Mouse (Mus musculus): ENCODE results near the gene Henmt1. TPM values are rescaled to one million over a fixed set of nuclear protein-coding genes. Genes with fewer than 3 reads are reported as not detected.
A peak's percentile ranks its signal among the peaks of the same experiment; 100 is the strongest.

Gene Henmt1
- polyA plus RNA-seq, 1 experiment from 2014 or later, result 0.78 TPM

- Histone ChIP-seq H3K4me2 (replicated peaks) (no peak overlapping the region), H3K27ac (replicated peaks) (no peak overlapping the region), H3K9ac (replicated peaks) (no peak overlapping the region), H3K36me3 (peaks cover 38% of the 10 kb centered on the region), H3K9me3 (no peaks in the 10 kb centered on the region), H3K4me1 (no peaks in the 10 kb centered on the region), H3K4me3 (no peak overlapping the region), H3K27me3 (no peaks in the 10 kb centered on the region)
- no peak for ATAC-seq (ENCODE audit: low FRiP score, low read depth)
- 93% methylated on average over 13 of the region's 13 CpGs for WGBS
Measured at GRCm38 (mm10) chr3:108977340-108978030, 37.8 kb downstream of the Henmt1 start.

DNA sequence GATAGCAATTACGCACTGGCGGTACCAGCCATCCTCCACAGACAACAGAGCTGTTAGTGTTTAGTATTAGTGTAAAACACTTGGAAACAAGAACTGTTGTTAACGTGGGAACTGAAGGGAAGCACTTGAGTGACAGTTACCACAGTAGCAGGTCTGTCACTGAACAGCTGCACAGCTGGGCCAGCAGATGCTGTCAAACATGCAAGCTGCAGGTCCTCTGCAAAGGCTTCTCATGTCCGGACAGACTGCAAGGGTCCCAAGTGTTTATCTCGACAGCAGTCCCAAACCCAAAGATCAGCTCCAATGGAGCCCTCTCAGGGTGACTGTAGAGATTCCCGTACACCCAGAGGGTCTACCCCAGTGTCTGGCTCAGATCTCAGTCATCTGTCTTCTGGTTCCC is 42.3 kb downstream of the Henmt1 start:
- H3K36me3 ChIP-seq, result peaks cover 42% of the 10 kb centered on the region
- peaks cover 5% of the 10 kb centered on the region for H3K4me1 ChIP-seq
- H3K4me3 ChIP-seq, result no peak overlapping the region
- H3K27ac ChIP-seq (replicated peaks), result no peak overlapping the region
- H3K9ac ChIP-seq (replicated peaks), result no peak overlapping the region
- H3K27me3 ChIP-seq, result no peaks in the 10 kb centered on the region
- no peak overlapping the region for H3K4me2 ChIP-seq (replicated peaks)
- no peak for ATAC-seq (ENCODE audit: low FRiP score, low read depth)
- WGBS, result 86% methylated on average over 6 of the region's 6 CpGs
- H3K9me3 ChIP-seq, result no peaks in the 10 kb centered on the region

DNA sequence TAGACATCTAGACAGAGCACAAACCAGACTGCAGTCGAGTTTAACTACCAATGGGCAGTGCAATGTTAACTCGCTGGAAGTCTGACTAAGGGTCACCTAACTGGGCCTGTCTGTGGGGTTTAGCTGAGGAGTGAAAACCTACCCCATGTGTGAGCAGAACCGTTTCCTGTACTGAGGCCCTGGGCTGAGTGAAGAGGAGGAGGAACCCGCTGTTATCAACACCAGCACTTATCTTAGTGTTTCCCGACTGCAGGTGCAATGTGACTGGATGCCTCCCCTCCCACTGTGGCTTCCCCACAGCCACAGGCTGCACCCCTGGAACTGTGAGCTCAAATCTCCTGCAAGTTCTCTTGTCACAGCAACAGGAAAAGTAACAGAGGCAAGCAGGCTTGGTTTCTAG is 44.3 kb downstream of the Henmt1 start:
- Histone ChIP-seq H3K9ac (replicated peaks) (no peak overlapping the region), H3K9me3 (no peaks in the 10 kb centered on the region), H3K27ac (replicated peaks) (no peak overlapping the region), H3K27me3 (no peaks in the 10 kb centered on the region), H3K4me1 (peaks cover 12% of the 10 kb centered on the region), H3K4me3 (no peak overlapping the region), H3K36me3 (peaks cover 21% of the 10 kb centered on the region), H3K4me2 (replicated peaks) (no peak overlapping the region)
- WGBS, result 85% methylated on average over 5 of the region's 5 CpGs
- no peak for ATAC-seq (ENCODE audit: low FRiP score, low read depth)

DNA sequence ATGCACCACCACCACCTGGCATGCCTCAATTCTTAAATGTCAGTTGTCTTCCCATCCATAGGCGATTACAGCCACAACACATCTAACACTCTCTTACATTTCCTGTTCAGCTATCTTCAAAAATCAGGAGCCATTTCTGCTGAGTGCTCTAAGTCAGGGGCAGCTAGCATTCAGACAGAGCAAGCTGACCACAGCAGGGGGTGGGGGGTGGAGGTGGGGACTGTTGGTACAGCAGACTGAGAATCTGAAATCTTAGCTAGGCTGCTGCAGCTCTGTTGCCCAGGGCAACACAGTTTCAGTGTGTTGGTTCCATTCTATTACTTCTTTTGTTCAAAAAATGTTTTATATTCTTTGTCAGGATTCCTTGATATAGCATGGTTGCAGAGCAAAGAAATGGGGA is 46.9 kb downstream of the Henmt1 start:
- Histone ChIP-seq H3K9me3 (no peaks in the 10 kb centered on the region), H3K4me2 (replicated peaks) (no peak overlapping the region), H3K36me3 (0 out of 2 replicates have a peak, but pooled peaks cover 22% of the 10 kb centered on the region), H3K27ac (replicated peaks) (peak overlapping the region; percentile 77), H3K4me3 (no peak overlapping the region), H3K9ac (replicated peaks) (no peak overlapping the region), H3K27me3 (no peaks in the 10 kb centered on the region), H3K4me1 (peaks cover 12% of the 10 kb centered on the region)
- WGBS, result 79% methylated on average over 1 of the region's 1 CpGs
- peak; percentile 82 for ATAC-seq (ENCODE audit: low FRiP score, low read depth)

- Histone ChIP-seq H3K4me3 (no peak overlapping the region), H3K4me1 (peaks cover 12% of the 10 kb centered on the region), H3K36me3 (0 out of 2 replicates have a peak, but pooled peaks cover 22% of the 10 kb centered on the region), H3K9ac (replicated peaks) (no peak overlapping the region), H3K4me2 (replicated peaks) (no peak overlapping the region), H3K27me3 (no peaks in the 10 kb centered on the region), H3K27ac (replicated peaks) (peak overlapping the region; percentile 77), H3K9me3 (no peaks in the 10 kb centered on the region)
- WGBS, result 55% methylated on average over 12 of the region's 12 CpGs
- peak; percentile 78 for ATAC-seq (ENCODE audit: low FRiP score, low read depth)
Measured at GRCm38 (mm10) chr3:108987009-108987659, 47.5 kb downstream of the Henmt1 start.

DNA sequence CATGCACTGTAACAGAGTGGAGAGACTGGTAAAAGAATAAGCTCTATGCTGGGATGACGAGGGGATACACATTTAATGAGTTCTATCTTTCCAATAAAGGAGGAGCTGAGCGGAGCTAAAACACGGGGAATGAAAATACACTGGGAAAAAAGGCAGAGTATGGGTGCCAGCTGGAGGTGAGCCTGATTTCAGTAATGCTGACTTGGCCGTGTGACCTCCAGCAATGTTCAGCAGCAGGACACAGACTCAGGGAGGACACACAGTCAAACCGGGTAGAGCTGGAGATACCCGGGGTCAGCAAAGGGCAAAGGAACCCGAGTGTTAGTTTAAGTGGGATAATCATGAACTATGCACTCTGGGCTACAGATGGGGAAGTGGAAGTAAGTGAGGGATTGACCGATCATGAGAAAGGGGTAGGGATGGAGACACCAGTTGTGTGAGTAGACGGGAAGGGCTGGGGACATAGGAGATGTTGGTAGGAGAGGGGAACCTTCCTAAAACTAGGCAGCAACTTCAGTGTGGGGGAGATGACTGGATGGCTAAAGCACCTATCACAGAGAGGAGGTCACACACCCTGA is 50.4 kb downstream of the Henmt1 start:
- H3K4me3 ChIP-seq, result no peak overlapping the region
- H3K9ac ChIP-seq (replicated peaks), result no peak overlapping the region
- no peak overlapping the region for H3K27ac ChIP-seq (replicated peaks)
- 85% methylated on average over 9 of the region's 9 CpGs for WGBS
- H3K36me3 ChIP-seq, result 0 out of 2 replicates have a peak, but pooled peaks cover 15% of the 10 kb centered on the region
- H3K9me3 ChIP-seq, result no peaks in the 10 kb centered on the region
- peaks cover 12% of the 10 kb centered on the region for H3K4me1 ChIP-seq
- no peak for ATAC-seq (ENCODE audit: low FRiP score, low read depth)
- no peak overlapping the region for H3K4me2 ChIP-seq (replicated peaks)
- H3K27me3 ChIP-seq, result no peaks in the 10 kb centered on the region

- Histone ChIP-seq H3K4me3 (no peak overlapping the region), H3K4me1 (no peaks in the 10 kb centered on the region), H3K4me2 (replicated peaks) (no peak overlapping the region), H3K9ac (replicated peaks) (no peak overlapping the region), H3K27me3 (no peaks in the 10 kb centered on the region), H3K9me3 (no peaks in the 10 kb centered on the region), H3K27ac (replicated peaks) (no peak overlapping the region), H3K36me3 (0 out of 2 replicates have a peak, but pooled peaks cover 12% of the 10 kb centered on the region)
- WGBS, result 93% methylated on average over 2 of the region's 2 CpGs
- ATAC-seq (ENCODE audit: low FRiP score, low read depth), result no peak
Measured at GRCm38 (mm10) chr3:108994477-108994876, 54.8 kb downstream of the Henmt1 start.

- no peaks in the 10 kb centered on the region for H3K27me3 ChIP-seq
- H3K9ac ChIP-seq (replicated peaks), result no peak overlapping the region
- H3K4me3 ChIP-seq, result no peak overlapping the region
- 88% methylated on average over 2 of the region's 2 CpGs for WGBS
- H3K4me2 ChIP-seq (replicated peaks), result no peak overlapping the region
- no peaks in the 10 kb centered on the region for H3K4me1 ChIP-seq
- no peak for ATAC-seq (ENCODE audit: low FRiP score, low read depth)
- no peak overlapping the region for H3K27ac ChIP-seq (replicated peaks)
- no peaks in the 10 kb centered on the region for H3K9me3 ChIP-seq
- H3K36me3 ChIP-seq, result peaks cover 8% of the 10 kb centered on the region; the same call in 1 of the 2 replicates
Measured at GRCm38 (mm10) chr3:108995379-108995778, 55.7 kb downstream of the Henmt1 start.

GRCm38 (mm10) chr3:108997284-108997683 is 57.6 kb downstream of the Henmt1 start:
- no peaks in the 10 kb centered on the region for H3K9me3 ChIP-seq
- no peak overlapping the region for H3K27ac ChIP-seq (replicated peaks)
- H3K36me3 ChIP-seq, result peaks cover 12% of the 10 kb centered on the region
- H3K4me3 ChIP-seq, result no peak overlapping the region
- no peaks in the 10 kb centered on the region for H3K27me3 ChIP-seq
- no peak for ATAC-seq (ENCODE audit: low FRiP score, low read depth)
- no peak overlapping the region for H3K9ac ChIP-seq (replicated peaks)
- H3K4me1 ChIP-seq, result no peaks in the 10 kb centered on the region
- H3K4me2 ChIP-seq (replicated peaks), result no peak overlapping the region
- WGBS, result 88% methylated on average over 11 of the region's 11 CpGs

DNA sequence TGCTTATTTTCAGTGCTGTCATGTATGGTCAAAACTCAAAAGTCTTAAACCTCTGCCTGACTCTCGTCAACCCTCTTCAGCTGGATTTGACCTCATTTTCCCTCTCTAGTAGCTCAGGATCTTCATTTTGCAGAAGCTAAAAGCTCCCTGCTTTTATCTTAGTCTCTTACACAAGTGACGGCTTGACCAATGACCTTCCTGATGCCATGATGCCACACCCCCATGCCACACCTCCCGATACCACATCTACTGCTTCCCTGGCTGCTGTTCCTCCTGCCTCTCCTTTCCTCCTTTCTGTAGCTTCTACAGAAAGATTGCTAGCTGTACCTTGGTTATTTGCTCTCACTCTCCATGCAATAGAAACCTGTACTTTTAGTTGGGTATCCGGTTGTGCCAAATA is 58.1 kb downstream of the Henmt1 start:
- Histone ChIP-seq H3K4me3 (no peak overlapping the region), H3K36me3 (peaks cover 13% of the 10 kb centered on the region), H3K4me1 (no peaks in the 10 kb centered on the region), H3K4me2 (replicated peaks) (no peak overlapping the region), H3K27ac (replicated peaks) (no peak overlapping the region), H3K9ac (replicated peaks) (no peak overlapping the region), H3K27me3 (no peaks in the 10 kb centered on the region), H3K9me3 (no peaks in the 10 kb centered on the region)
- 79% methylated on average over 4 of the region's 4 CpGs for WGBS
- ATAC-seq (ENCODE audit: low FRiP score, low read depth), result no peak

DNA sequence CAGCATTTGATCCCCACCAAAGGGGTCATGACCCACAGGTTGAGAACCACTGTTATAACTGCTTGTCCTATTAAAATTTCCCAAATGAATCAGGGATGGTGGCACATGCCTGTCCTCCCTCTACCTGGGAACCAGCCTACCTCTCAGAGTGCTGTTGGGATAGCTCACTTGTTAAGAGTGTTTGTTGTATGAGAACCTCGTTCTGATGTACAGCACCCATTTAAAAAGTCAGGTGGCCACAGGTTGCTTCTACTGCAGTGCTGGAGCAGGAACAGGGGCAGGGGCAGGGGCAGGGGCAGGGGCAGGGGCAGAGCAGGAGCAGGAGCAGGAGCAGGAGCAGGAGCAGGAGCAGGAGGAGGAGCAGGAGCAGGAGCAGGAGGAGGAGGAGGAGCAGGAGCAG is 59.5 kb downstream of the Henmt1 start:
- WGBS, result 93% methylated on average over 1 of the region's 1 CpGs
- no peak overlapping the region for H3K27ac ChIP-seq (replicated peaks)
- H3K4me3 ChIP-seq, result no peak overlapping the region
- H3K36me3 ChIP-seq, result peaks cover 13% of the 10 kb centered on the region
- no peak for ATAC-seq (ENCODE audit: low FRiP score, low read depth)
- H3K9me3 ChIP-seq, result no peaks in the 10 kb centered on the region
- H3K4me2 ChIP-seq (replicated peaks), result no peak overlapping the region
- H3K4me1 ChIP-seq, result no peaks in the 10 kb centered on the region
- no peaks in the 10 kb centered on the region for H3K27me3 ChIP-seq
- no peak overlapping the region for H3K9ac ChIP-seq (replicated peaks)

DNA sequence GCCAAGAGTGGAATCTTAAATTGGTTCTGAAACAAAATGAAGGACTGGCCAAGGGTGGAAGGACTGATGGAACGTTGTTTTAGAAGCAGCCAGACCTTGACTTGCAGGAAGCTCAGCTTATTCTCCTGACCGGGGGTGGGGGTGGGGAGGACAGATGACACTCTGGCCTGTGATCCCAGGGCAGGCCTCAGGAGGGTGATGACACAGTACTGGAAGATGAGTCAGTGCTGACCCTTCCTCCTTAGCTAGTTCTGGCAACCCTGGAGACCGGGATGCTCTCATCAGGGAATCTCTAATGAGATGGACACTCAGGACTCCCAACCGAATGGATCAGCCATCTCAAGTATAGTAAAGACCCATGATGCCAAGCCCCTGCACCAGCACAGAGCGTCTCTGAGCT is 66.1 kb downstream of the Henmt1 start:
- H3K27ac ChIP-seq (replicated peaks), result no peak overlapping the region
- ATAC-seq (ENCODE audit: low FRiP score, low read depth), result no peak
- no peaks in the 10 kb centered on the region for H3K9me3 ChIP-seq
- H3K4me1 ChIP-seq, result no peaks in the 10 kb centered on the region
- H3K9ac ChIP-seq (replicated peaks), result no peak overlapping the region
- H3K4me3 ChIP-seq, result no peak overlapping the region
- H3K27me3 ChIP-seq, result no peaks in the 10 kb centered on the region
- no peak overlapping the region for H3K4me2 ChIP-seq (replicated peaks)
- WGBS, result 84% methylated on average over 5 of the region's 5 CpGs
- H3K36me3 ChIP-seq, result peaks cover 7% of the 10 kb centered on the region
